8 mouse cellular contexts compared by ENCODE assay signal in the genomic region with DNA sequence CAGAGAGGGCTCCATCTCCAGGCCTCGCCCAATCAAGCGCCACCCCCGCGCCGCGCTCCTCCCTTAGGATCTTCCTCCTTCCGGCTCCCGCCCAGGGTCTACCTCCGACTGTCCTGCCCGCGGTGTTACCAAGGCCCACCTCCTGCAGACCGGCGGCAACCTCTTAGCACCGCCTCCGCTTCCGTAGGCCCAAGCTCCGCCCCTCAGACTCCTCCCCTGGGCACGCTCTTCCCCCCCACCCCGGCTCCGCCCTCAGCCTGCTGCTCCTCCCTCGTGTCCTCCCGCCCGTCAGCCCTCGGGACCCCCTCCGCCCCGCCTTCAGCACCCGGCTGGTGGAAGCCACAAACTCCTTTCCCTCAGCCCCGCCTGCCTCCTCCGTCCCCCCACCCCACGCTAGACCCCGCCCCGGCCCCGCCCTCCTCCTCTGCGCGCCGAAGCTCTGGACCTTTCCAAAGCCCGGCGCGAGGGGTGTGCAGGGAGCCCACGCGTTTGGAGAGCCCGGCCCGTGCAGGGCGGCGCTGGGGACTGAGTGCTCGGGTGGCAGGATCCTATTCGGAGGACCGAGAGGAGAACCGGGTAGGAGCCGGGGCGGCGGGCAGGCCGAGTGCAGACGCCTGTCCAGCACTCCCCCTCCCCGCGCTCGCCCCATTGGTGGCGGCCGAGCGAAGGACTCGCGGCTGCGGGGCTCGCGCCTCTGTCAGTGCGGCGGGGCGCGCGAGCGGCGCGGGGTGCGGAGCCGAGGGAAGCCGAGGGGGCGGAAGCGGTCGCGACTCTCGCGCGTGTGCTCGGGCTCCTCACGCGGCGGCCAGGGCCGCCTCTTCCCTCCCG. TPM values are rescaled to one million over a fixed set of nuclear protein-coding genes. Genes with fewer than 3 reads are reported as not detected.
DNase-seq lines count a peak whose midpoint lies in the region; ATAC-seq and TF ChIP-seq lines count a peak whose summit lies in the region.

A gene (plus strand): TSS at position 441 of the 828 bp plus-strand sequence.
A gene (plus strand): TSS at position 747 of the 828 bp plus-strand sequence.

- H3K4me3 ChIP-seq in hindbrain, embryonic 10.5 days = peak within 1 kb of the TSS; percentile 97
- H3K4me3 ChIP-seq in lung, postnatal 0 days (ENCODE audit: low read depth, low read length) = peak within 1 kb of the TSS; percentile 98

- peaks cover 54% of the 10 kb centered on the region for H3K4me1 ChIP-seq in hindbrain, embryonic 10.5 days (replicated peaks)
- H3K4me1 ChIP-seq in lung, postnatal 0 days (ENCODE audit: insufficient read depth, low read depth, low read length) = peaks cover 13% of the 10 kb centered on the region; the same call in 1 of the 2 replicates

- DNase-seq in MN1 (ENCODE audit: low spot score) = peak; percentile 98
- peak; percentile 97 for DNase-seq in cerebellum, adult 9-10 months
- DNase-seq in hindbrain, embryonic 10.5 days (ENCODE audit: low spot score) = peak; percentile 99
- peak; percentile 98 for DNase-seq in layer of hippocampus, adult 9-11 months
- peak; percentile 100 for DNase-seq in lung, postnatal 0 days (ENCODE audit: low spot score)
- peak; percentile 93 for DNase-seq in ovary, postnatal 14 days (ENCODE audit: low spot score)
- DNase-seq in thymus, postnatal 14 days = peak; percentile 100

- TF ChIP-seq EP300 in lung, postnatal 0 days (IDR thresholded peaks at IDR 0.05) = no peak

- no peaks in the 10 kb centered on the region for H3K9me3 ChIP-seq in hindbrain, embryonic 10.5 days
- H3K9me3 ChIP-seq in lung, postnatal 0 days (ENCODE audit: low read length) = no peaks in the 10 kb centered on the region

- peak within 1 kb of the TSS; percentile 94 for H3K4me2 ChIP-seq in lung, postnatal 0 days (replicated peaks; ENCODE audit: low read depth, low read length)

- H3K27ac ChIP-seq in hindbrain, embryonic 10.5 days = peak within 1 kb of the TSS; percentile 99
- H3K27ac ChIP-seq in lung, postnatal 0 days (ENCODE audit: low read length) = peak within 1 kb of the TSS; percentile 98

- ATAC-seq in frontal cortex, adult (ENCODE audit: low TSS enrichment) = peak; percentile 92
- ATAC-seq in lung, postnatal 0 days = peak; percentile 95

- peak within 1 kb of the TSS; percentile 97 for H3K9ac ChIP-seq in lung, postnatal 0 days (replicated peaks; ENCODE audit: low read depth)

- TF ChIP-seq CTCF in lung, postnatal 0 days (IDR thresholded peaks at IDR 0.05) = peak; percentile 31; the same call in 1 of the 2 replicates

- WGBS in hindbrain, embryonic 10.5 days = under 1% methylated on average over 89 of the region's 89 CpGs
- under 1% methylated on average over 63 of the region's 89 CpGs for WGBS in lung, postnatal 0 days

- no peaks in the 10 kb centered on the region for H3K27me3 ChIP-seq in hindbrain, embryonic 10.5 days (ENCODE audit: insufficient read depth, poor library complexity, severe bottlenecking)
- no peaks in the 10 kb centered on the region for H3K27me3 ChIP-seq in lung, postnatal 0 days (replicated peaks; ENCODE audit: insufficient read depth, low read length)

- peaks cover 10% of the 10 kb centered on the region; the same call in 1 of the 2 replicates for H3K36me3 ChIP-seq in hindbrain, embryonic 10.5 days
- H3K36me3 ChIP-seq in lung, postnatal 0 days (ENCODE audit: insufficient read depth, low read length) = no peaks in the 10 kb centered on the region

RNA-seq across cellular contexts. Expression of the first gene that starts in this region (rescaled TPM):
- 52.8 and 77.6 TPM in 2 replicates for polyA plus RNA-seq in hindbrain, embryonic 10.5 days (2016; fragmentation: Nextera tagmentation; extraction: Ambion mirVana)
- 23.7 and 26.3 TPM in 2 replicates for polyA plus RNA-seq in lung, postnatal 0 days (2015; fragmentation: Nextera tagmentation; extraction: Ambion mirVana)

RNA-seq across cellular contexts. Expression of the second gene that starts in this region (rescaled TPM):
- 1.0 and 1.7 TPM in 2 replicates for polyA plus RNA-seq in hindbrain, embryonic 10.5 days (2016; fragmentation: Nextera tagmentation; extraction: Ambion mirVana)
- polyA plus RNA-seq in lung, postnatal 0 days (2015; fragmentation: Nextera tagmentation; extraction: Ambion mirVana) = not detected in 2 replicates

Comparison
In these comparisons a context has a peak if more than half of its experiments do, and no peak if none do; other contexts are left out.
1. Peak in every context shown above with its lines: DNase-seq, ATAC-seq, H3K4me3 ChIP-seq and H3K27ac ChIP-seq.